ENCODE assay signal across 17 mouse cellular contexts in genomic region chr4:121031440-121031839, GRCm38 (mm10). TPM values are rescaled to one million over a fixed set of nuclear protein-coding genes. Genes with fewer than 3 reads are reported as not detected.
A peak's percentile ranks its signal among the peaks of the same experiment; 100 is the strongest.
DNase-seq lines count a peak whose midpoint lies in the region; ATAC-seq and TF ChIP-seq lines count a peak whose summit lies in the region.
"Had no signal": no experiment of that assay in that cellular context is flagged by ENCODE, and none has a peak within 500 bp of the region (broad histone marks: within the 10 kb centered on the region; RNA-seq: fewer than 3 reads in every experiment).

No protein-coding gene starts in this region.

- no peaks in the 10 kb centered on the region for H3K4me1 ChIP-seq in forebrain, postnatal 0 days (ENCODE audit: insufficient read depth)
- H3K4me1 ChIP-seq in forebrain, embryonic 15.5 days = no peaks in the 10 kb centered on the region
- H3K4me1 ChIP-seq in liver, embryonic 14.5 days (replicated peaks; ENCODE audit: control insufficient read depth in 2 of 2, insufficient read depth in 2 of 2, low read length in 1 of 2) = no peaks in the 10 kb centered on the region
- no peaks in the 10 kb centered on the region; the same call in 1 of the 2 replicates for H3K4me1 ChIP-seq in liver, embryonic 11.5 days (replicated peaks; ENCODE audit: control insufficient read depth, insufficient read depth, low read length)
- H3K4me1 ChIP-seq in embryonic facial prominence, embryonic 10.5 days = no peaks in the 10 kb centered on the region
- H3K4me1 ChIP-seq: embryonic facial prominence, embryonic 13.5 days; hindbrain, embryonic 12.5 days; limb, embryonic 12.5 days; midbrain, embryonic 15.5 days; stomach, embryonic 15.5 days had no signal

- DNase-seq in forebrain, postnatal 0 days = no peak
- no peak for DNase-seq in liver, embryonic 14.5 days (ENCODE audit: low read depth in 3 of 3, low spot score in 3 of 3)
- DNase-seq in liver, embryonic 11.5 days (ENCODE audit: low spot score) = no peak
- no peak for DNase-seq in Patski (ENCODE audit: low read depth, low spot score)
- DNase-seq in embryonic facial prominence, embryonic 10.5 days (ENCODE audit: low spot score) = no peak
- DNase-seq in thymus, postnatal 14 days = no peak
- DNase-seq: adrenal gland, adult 2 months; cerebellum, postnatal 25 days; lung, postnatal 14 days had no signal

- POLR2A ChIA-PET in Patski (lab: Charles Lee) = interaction anchor here (0.6 kb wide), 1 partner anchor 47 kb away, joined by 3 read pairs; no protein-coding TSS in a partner anchor

- H3K4me3 ChIP-seq in forebrain, postnatal 0 days (ENCODE audit: low read depth, low read length) = no peak overlapping the region
- no peak overlapping the region for H3K4me3 ChIP-seq in forebrain, embryonic 15.5 days
- H3K4me3 ChIP-seq in liver, embryonic 14.5 days (ENCODE audit: insufficient read depth in 1 of 2, low read depth in 2 of 2, low read length in 2 of 2) = no peak overlapping the region
- H3K4me3 ChIP-seq in liver, embryonic 11.5 days (ENCODE audit: low read depth, low read length) = no peak overlapping the region
- no peak overlapping the region for H3K4me3 ChIP-seq in embryonic facial prominence, embryonic 10.5 days
- H3K4me3 ChIP-seq: embryonic facial prominence, embryonic 13.5 days; heart, embryonic 10.5 days; hindbrain, embryonic 12.5 days; limb, embryonic 12.5 days; midbrain, embryonic 15.5 days; stomach, embryonic 15.5 days had no signal

- H3K36me3 ChIP-seq in forebrain, postnatal 0 days (ENCODE audit: insufficient read depth) = no peaks in the 10 kb centered on the region
- no peaks in the 10 kb centered on the region for H3K36me3 ChIP-seq in forebrain, embryonic 15.5 days
- no peaks in the 10 kb centered on the region for H3K36me3 ChIP-seq in liver, embryonic 14.5 days (replicated peaks; ENCODE audit: control insufficient read depth, insufficient read depth, low read depth)
- H3K36me3 ChIP-seq in liver, embryonic 11.5 days (ENCODE audit: control insufficient read depth, insufficient read depth, low read length) = no peaks in the 10 kb centered on the region
- no peaks in the 10 kb centered on the region for H3K36me3 ChIP-seq in embryonic facial prominence, embryonic 10.5 days (replicated peaks)
- H3K36me3 ChIP-seq: embryonic facial prominence, embryonic 13.5 days; heart, embryonic 10.5 days; hindbrain, embryonic 12.5 days; limb, embryonic 12.5 days; midbrain, embryonic 15.5 days; stomach, embryonic 15.5 days had no signal

- H3K9me3 ChIP-seq in forebrain, postnatal 0 days (ENCODE audit: low read length) = no peaks in the 10 kb centered on the region
- no peaks in the 10 kb centered on the region for H3K9me3 ChIP-seq in forebrain, embryonic 15.5 days
- H3K9me3 ChIP-seq in liver, embryonic 14.5 days (ENCODE audit: control insufficient read depth, low read length) = no peaks in the 10 kb centered on the region
- no peaks in the 10 kb centered on the region for H3K9me3 ChIP-seq in liver, embryonic 11.5 days (ENCODE audit: control insufficient read depth, low read length)
- no peaks in the 10 kb centered on the region for H3K9me3 ChIP-seq in embryonic facial prominence, embryonic 10.5 days
- H3K9me3 ChIP-seq: embryonic facial prominence, embryonic 13.5 days; heart, embryonic 10.5 days; hindbrain, embryonic 12.5 days; limb, embryonic 12.5 days; midbrain, embryonic 15.5 days; stomach, embryonic 15.5 days had no signal

- 58% methylated on average over 4 of the region's 4 CpGs for WGBS in forebrain, postnatal 0 days
- 62% methylated on average over 4 of the region's 4 CpGs for WGBS in forebrain, embryonic 15.5 days
- WGBS in liver, embryonic 14.5 days (ENCODE audit: insufficient replicate concordance) = 49% methylated on average over 4 of the region's 4 CpGs
- 50% methylated on average over 4 of the region's 4 CpGs for WGBS in liver, embryonic 11.5 days
- WGBS in embryonic facial prominence, embryonic 10.5 days = 61% methylated on average over 4 of the region's 4 CpGs

- CTCF ChIA-PET in Patski (lab: Charles Lee) = interaction anchor here (1.4 to 3.8 kb wide), 4 partner anchors 40 to 80 kb away, joined by 3 to 38 read pairs (median 10); partner anchors contain the start of gene Zfp69

- TF ChIP-seq EP300 in liver, embryonic 14.5 days (IDR thresholded peaks at IDR 0.05; ENCODE audit: low read depth) = no peak

- no peak overlapping the region for H3K27ac ChIP-seq in forebrain, postnatal 0 days (ENCODE audit: low read depth, low read length)
- no peak overlapping the region for H3K27ac ChIP-seq in forebrain, embryonic 15.5 days (replicated peaks)
- no peak overlapping the region for H3K27ac ChIP-seq in liver, embryonic 14.5 days
- H3K27ac ChIP-seq in liver, embryonic 11.5 days (ENCODE audit: low read depth, low read length) = no peak overlapping the region
- H3K27ac ChIP-seq in embryonic facial prominence, embryonic 10.5 days (replicated peaks) = no peak overlapping the region
- H3K27ac ChIP-seq: embryonic facial prominence, embryonic 13.5 days; heart, embryonic 10.5 days; hindbrain, embryonic 12.5 days; limb, embryonic 12.5 days; midbrain, embryonic 15.5 days; stomach, embryonic 15.5 days had no signal

- H3K9ac ChIP-seq in forebrain, postnatal 0 days = no peak overlapping the region
- H3K9ac ChIP-seq in forebrain, embryonic 15.5 days (replicated peaks) = no peak overlapping the region
- no peak overlapping the region for H3K9ac ChIP-seq in liver, embryonic 14.5 days (replicated peaks)
- H3K9ac ChIP-seq in liver, embryonic 11.5 days (ENCODE audit: low read depth, low read length) = no peak overlapping the region
- H3K9ac ChIP-seq: embryonic facial prominence, embryonic 13.5 days; hindbrain, embryonic 12.5 days; limb, embryonic 12.5 days; midbrain, embryonic 15.5 days; stomach, embryonic 15.5 days had no signal

- TF ChIP-seq CTCF in forebrain, postnatal 0 days (IDR thresholded peaks at IDR 0.05; ENCODE audit: low read depth) = peak; percentile 43
- peak; percentile 45 for TF ChIP-seq CTCF in liver, embryonic 14.5 days (IDR thresholded peaks at IDR 0.05; ENCODE audit: low read depth)
- TF ChIP-seq CTCF in Patski (IDR thresholded peaks at IDR 0.05) = peak; percentile 37

- in situ Hi-C loops in Patski (cut with MboI; ENCODE audit: low pct_unique_long_range_greater_than_20kb) = loop anchor here (5.0 to 25.0 kb wide), 2 partner anchors 44 to 1606 kb away; no protein-coding TSS in a partner anchor

- no peaks in the 10 kb centered on the region for H3K27me3 ChIP-seq in forebrain, postnatal 0 days (ENCODE audit: insufficient read depth, low read length)
- no peaks in the 10 kb centered on the region for H3K27me3 ChIP-seq in forebrain, embryonic 15.5 days
- H3K27me3 ChIP-seq in liver, embryonic 14.5 days (ENCODE audit: control insufficient read depth, insufficient read depth, low read length) = no peaks in the 10 kb centered on the region
- H3K27me3 ChIP-seq in liver, embryonic 11.5 days (replicated peaks; ENCODE audit: control insufficient read depth, insufficient read depth, low read length) = no peaks in the 10 kb centered on the region
- H3K27me3 ChIP-seq in Patski = no peaks in the 10 kb centered on the region
- no peaks in the 10 kb centered on the region for H3K27me3 ChIP-seq in embryonic facial prominence, embryonic 10.5 days (replicated peaks; ENCODE audit: low read depth, poor library complexity, severe bottlenecking)
- H3K27me3 ChIP-seq: embryonic facial prominence, embryonic 13.5 days; hindbrain, embryonic 12.5 days; limb, embryonic 12.5 days; midbrain, embryonic 15.5 days; stomach, embryonic 15.5 days had no signal

- H3K4me2 ChIP-seq in forebrain, postnatal 0 days (ENCODE audit: low read depth) = no peak overlapping the region
- H3K4me2 ChIP-seq in forebrain, embryonic 15.5 days (replicated peaks) = no peak overlapping the region
- H3K4me2 ChIP-seq in liver, embryonic 14.5 days (ENCODE audit: low read depth) = no peak overlapping the region
- H3K4me2 ChIP-seq in liver, embryonic 11.5 days = no peak overlapping the region
- H3K4me2 ChIP-seq: embryonic facial prominence, embryonic 13.5 days; hindbrain, embryonic 12.5 days; limb, embryonic 12.5 days; midbrain, embryonic 15.5 days; stomach, embryonic 15.5 days had no signal

- ATAC-seq in forebrain, postnatal 0 days = no peak
- no peak for ATAC-seq in forebrain, embryonic 15.5 days (replicated peaks)
- no peak for ATAC-seq in liver, embryonic 14.5 days (ENCODE audit: insufficient read depth)
- ATAC-seq in liver, embryonic 11.5 days (replicated peaks; ENCODE audit: low FRiP score) = no peak
- ATAC-seq in Patski = no peak
- ATAC-seq in neutrophil, adult 5-6 weeks (ENCODE audit: extremely low read depth, insufficient number of reproducible peaks, low FRiP score, poor library complexity, severe bottlenecking) = peak; percentile 40; the same call in 1 of the 2 replicates
- ATAC-seq: midbrain, embryonic 15.5 days had no signal

RNA-seq across cellular contexts. Expression of gene Col9a2, which starts 7.7 kb away (rescaled TPM):
- 28.1 and 29.8 TPM in 2 replicates for total RNA-seq in forebrain, postnatal 0 days (2014; rRNA removed)
- 8.2 and 9.1 TPM in 2 replicates for polyA plus RNA-seq in forebrain, postnatal 0 days (2015; fragmentation: Nextera tagmentation; extraction: Ambion mirVana)
- 3.2 and 5.9 TPM in 2 replicates for polyA plus RNA-seq in forebrain, embryonic 15.5 days (2015; fragmentation: Nextera tagmentation; extraction: Ambion mirVana)
- polyA plus RNA-seq in liver, embryonic 14.5 days (2012; rRNA removed) = 0.79 and 1.9 TPM in 2 replicates
- polyA plus RNA-seq in liver, embryonic 14.5 days (2014; fragmentation: Nextera tagmentation; extraction: Ambion mirVana) = 0.83 and 1.1 TPM in 2 replicates
- polyA plus RNA-seq in liver, embryonic 11.5 days (2014; fragmentation: Nextera tagmentation; extraction: Ambion mirVana) = 1.9 and 2.9 TPM in 2 replicates
- polyA plus RNA-seq in Patski (2021) = 0.05 TPM
- total RNA-seq in neutrophil, adult 5-6 weeks (2017) = 0.61 TPM in 1 of 2 replicates, not detected in the other
- 5.1 and 6.0 TPM in 2 replicates for polyA plus RNA-seq in embryonic facial prominence, embryonic 10.5 days (2016; fragmentation: Nextera tagmentation; extraction: Ambion mirVana)

RNA-seq across cellular contexts. Expression of gene Smap2, which starts 14.4 kb away (rescaled TPM):
- 86.8 and 92.0 TPM in 2 replicates for total RNA-seq in forebrain, postnatal 0 days (2014; rRNA removed)
- polyA plus RNA-seq in forebrain, postnatal 0 days (2015; fragmentation: Nextera tagmentation; extraction: Ambion mirVana) = 41.3 and 49.7 TPM in 2 replicates
- polyA plus RNA-seq in forebrain, embryonic 15.5 days (2015; fragmentation: Nextera tagmentation; extraction: Ambion mirVana) = 37.2 and 40.1 TPM in 2 replicates
- polyA plus RNA-seq in liver, embryonic 14.5 days (2012; rRNA removed) = 15.4 and 17.0 TPM in 2 replicates
- polyA plus RNA-seq in liver, embryonic 14.5 days (2014; fragmentation: Nextera tagmentation; extraction: Ambion mirVana) = 19.6 and 22.1 TPM in 2 replicates
- 38.8 and 42.3 TPM in 2 replicates for polyA plus RNA-seq in liver, embryonic 11.5 days (2014; fragmentation: Nextera tagmentation; extraction: Ambion mirVana)
- polyA plus RNA-seq in Patski (2021) = 27.3 TPM
- 209 and 239 TPM in 2 replicates for total RNA-seq in neutrophil, adult 5-6 weeks (2017)
- 14.0 and 14.3 TPM in 2 replicates for polyA plus RNA-seq in embryonic facial prominence, embryonic 10.5 days (2016; fragmentation: Nextera tagmentation; extraction: Ambion mirVana)
